Mouse (Mus musculus): ENCODE measurements around the gene Atp11c. TPM values are rescaled to one million over a fixed set of nuclear protein-coding genes. Genes with fewer than 3 reads are reported as not detected.

Gene Atp11c
- 0.84 and 2.4 TPM in 2 replicates for polyA plus RNA-seq (2012; rRNA removed)

GRCm38 (mm10) chrX:60592598-60592997 lies at the start of gene Atp11c:
Atp11c (minus strand) TSS chrX:60592698.

GRCm38 (mm10) chrX:60539149-60539548 lies 53.3 kb downstream of the Atp11c start, which contains the start of gene Gm7073:
Gm7073 (minus strand) TSS chrX:60539249.

GRCm38 (mm10) chrX:60178744-60179458 lies 413.6 kb downstream of the Atp11c start, which contains the start of gene Mcf2:
Mcf2 (minus strand) TSS chrX:60179089.

Other genes starting within 250 kb of the Atp11c start
- gene Gm7073, start 53.4 kb downstream of the Atp11c start, polyA plus RNA-seq (2012; rRNA removed), result not detected in 2 replicates

All from colon, adult 2 months (tissue).